Mouse (Mus musculus) thymus, adult 2 months (tissue): ENCODE measurements at regions not wholly inside any gene's neighbourhood (a gene's known extent, or its start where the extent isn't known, plus 50 kb on each side); places are given as distances from the start of the nearest gene placed in this dataset.
"Not testable (repeated sequence)": the region's sequence is repeated elsewhere in the genome, so short reads cannot be mapped to it uniquely, and the experiment has no call there.

ENCODE experiments used
- CTCF ChIP-seq: fragments of 200-500 bp; IDR thresholded peaks from 2 replicates; pipeline ENCODE4 v1.5.1; 2012; ENCODE audit warnings: mild to moderate bottlenecking, control low read depth, low read length, moderate library complexity, borderline replicate concordance; ENCODE audit not compliant: control insufficient read depth, poor library complexity, insufficient read depth; ENCODE audit errors: extremely low read depth
- POLR2A ChIP-seq: fragments of 200-500 bp; IDR thresholded peaks from 2 replicates; pipeline ENCODE4 v1.6.1; 2012; ENCODE audit warnings: mild to moderate bottlenecking, low read length, control low read depth, moderate library complexity; ENCODE audit not compliant: control insufficient read depth, poor library complexity, insufficient read depth; ENCODE audit errors: extremely low read depth

DNA sequence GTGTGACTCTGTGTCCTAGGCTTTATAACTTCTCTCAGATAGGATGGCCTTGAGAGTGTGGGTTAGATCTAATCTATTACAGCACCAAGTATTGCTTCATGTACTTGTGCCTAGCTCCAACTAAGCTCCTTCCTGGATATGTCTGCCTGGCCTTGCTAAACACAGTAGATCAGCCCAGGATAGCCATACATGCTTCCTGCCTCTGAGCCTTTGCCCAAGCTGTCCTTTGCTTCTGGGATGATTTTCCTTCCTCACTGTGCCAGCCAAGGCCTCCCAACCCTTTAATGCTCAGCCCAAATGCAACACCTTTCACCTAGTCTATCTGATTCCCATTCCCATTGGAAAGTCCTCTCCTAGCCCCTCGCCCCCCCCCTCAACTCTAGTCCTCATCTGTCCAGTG is 208.9 kb downstream of the Gm15319 start:
- TF ChIP-seq CTCF, POLR2A: not testable (repeated sequence)
